Mouse (Mus musculus) heart, adult 11 months (tissue): Measurements from ENCODE around the gene Slc35a3.
"Not testable (repeated sequence)": the region's sequence is repeated elsewhere in the genome, so short reads cannot be mapped to it uniquely, and the experiment has no call there.

Source experiments
- DNase-seq: peaks from one replicate; pipeline ENCODE4 v3.0.0; 2022

Gene Slc35a3

DNA sequence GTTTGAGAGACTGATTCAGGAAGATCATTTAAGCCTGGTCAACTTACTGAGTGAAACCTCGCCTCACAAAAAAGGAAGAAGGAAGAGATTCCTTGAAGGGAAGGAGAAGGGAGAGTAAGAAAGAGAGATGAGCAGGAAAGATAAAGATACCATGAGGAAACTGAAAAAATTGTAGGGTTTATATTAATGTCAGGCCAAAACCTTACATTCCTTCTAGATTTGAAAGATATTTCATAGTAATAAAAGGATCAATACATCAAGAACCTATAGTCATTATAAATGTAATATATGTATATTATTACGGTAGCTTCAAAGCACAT is 17.0 kb downstream of the Slc35a3 start:
- no peak for DNase-seq

DNA sequence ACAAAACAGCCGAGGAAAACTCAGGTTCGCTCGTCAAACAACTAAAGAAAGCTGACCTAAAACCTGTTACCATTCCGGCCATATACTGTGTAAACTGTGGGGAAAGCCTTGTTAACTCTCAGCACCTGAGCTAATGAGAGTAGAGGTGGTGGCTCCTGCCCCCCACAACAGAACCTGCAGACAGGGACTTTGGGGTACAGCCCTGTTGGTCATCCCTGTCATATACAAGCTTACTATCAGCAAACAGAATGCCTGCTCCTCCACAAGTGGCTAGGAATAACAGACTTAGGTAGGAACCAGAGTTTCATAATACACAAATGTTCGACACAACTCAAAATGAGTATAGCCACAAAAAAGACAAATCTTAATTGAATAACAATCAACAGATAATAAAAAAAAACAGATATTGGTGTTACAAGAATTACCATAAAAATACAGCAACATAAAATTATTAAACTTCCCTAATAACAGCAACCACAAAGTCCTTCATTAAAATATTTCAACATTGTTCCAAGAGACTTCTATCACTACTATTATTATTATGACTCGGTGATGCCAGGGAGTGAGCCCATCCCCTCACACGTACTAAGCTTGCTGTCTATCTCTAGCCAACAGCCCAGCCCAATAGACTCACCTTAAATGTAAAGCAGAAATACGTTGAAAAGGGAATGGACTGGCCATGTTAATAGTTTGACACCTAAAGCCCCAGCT is 17.5 kb downstream of the Slc35a3 start:
- DNase-seq, result no peak

DNA sequence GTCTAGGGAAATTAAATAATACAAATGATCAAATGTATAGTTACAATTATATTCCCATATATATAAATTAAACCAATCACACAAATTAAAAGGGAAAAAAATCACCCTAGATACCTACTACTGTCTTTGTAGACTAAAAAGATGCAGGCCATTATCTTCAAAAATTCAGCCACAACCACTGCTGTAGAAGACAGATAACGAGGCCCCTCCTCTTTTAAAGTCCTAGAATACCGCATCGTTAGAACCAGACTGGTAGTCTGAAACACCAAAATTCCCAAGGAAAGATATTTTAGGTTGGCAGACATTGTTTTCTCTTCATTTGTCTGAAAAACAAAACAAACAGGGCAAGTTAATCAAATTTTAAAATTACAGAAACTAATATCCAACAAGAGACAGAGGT is 18.3 kb downstream of the Slc35a3 start:
- no peak for DNase-seq

DNA sequence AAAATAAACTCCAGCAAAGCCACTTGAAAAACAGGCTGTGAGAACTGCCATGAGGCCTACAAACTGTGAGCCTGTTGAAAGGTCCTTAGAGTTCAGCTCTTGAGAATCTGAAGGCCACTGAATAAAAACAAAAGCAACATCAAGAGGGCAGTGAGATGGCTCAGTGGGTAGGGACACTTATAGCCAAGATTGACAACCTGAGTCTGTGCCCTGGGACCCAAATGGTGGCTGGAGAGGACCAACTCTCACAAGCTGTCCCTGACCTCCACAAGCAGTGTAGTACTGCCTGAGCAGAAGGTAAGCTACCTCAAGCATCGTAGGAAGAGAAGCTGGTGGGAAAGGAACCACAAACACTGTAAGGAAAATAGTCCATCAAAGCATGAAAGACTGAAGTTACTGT is 31.5 kb downstream of the Slc35a3 start, which contains the start of gene Gm43191:
Gene Gm43191, minus strand, starts transcription at position 101 of the 400 bp plus-strand sequence.
- DNase-seq, result no peak

DNA sequence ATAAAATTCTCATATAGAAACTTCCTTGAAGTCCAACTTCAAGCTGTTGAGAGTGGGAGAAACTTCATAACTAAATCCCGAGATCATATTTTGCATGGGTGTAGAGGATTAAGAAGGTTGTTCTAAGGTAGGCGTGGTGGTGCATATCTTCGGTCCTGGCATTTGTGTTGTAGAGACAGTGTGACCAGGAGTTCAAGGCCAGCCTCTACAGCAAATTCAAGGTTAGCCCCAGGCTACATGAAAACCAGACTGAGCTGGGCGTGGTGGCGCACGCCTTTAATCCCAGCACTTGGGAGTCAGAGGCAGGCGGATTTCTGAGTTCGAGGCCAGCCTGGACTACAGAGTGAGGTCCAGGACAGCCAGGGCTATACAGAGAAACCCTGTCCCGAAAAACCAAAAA is 48.4 kb downstream of the Slc35a3 start:
- DNase-seq, result not testable (repeated sequence)

DNA sequence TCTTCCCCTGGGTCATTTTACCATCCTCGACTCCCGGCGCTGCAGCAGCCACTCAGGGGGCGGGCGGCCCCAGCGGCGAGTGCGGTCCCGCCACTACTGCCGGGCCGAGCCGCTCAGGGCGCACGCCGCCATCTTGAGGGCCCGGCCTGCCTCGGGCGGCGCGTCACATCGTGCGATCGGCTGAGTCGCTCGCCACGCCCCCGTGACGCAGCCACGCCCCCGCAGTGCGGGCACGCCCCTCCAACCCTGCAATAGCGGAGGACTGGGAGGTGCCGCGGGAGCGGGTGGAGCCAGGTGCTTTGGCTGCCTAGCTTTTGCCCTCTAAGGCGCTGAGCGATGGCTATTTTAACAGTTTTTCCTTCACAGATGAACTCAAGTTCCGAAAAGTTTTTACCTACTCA is 50.2 kb downstream of the Slc35a3 start, which contains the start of gene Mfsd14a:
Gene Mfsd14a, minus strand, starts transcription at position 215 of the 401 bp plus-strand sequence.
- DNase-seq, result peak; percentile 100

DNA sequence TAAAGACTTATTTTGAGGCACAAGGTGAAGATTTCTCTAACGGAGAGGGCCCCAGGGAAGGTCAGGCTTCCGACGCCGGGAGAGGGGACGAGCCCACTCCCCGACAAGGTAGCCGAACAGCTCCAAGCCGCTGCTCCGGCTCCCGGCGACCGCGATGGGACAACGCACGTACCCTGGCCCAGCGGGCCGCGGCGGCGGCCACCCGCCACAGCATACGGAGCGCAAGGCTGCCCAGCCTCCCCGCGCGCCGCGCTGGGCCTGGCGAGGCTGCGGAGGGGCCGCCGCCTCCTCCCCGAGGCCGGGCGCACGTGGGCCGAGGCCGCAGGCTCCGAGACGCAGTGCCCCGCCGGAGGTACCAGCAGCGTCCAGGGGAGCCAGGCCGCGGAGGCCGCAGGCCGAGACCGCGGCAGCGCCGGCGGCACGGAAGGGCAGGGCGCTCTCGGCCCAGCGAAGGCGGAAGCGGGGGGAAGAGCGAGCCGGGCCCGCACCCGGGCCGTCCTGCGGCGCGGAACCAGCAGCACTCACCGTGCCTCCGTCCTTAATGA is 50.7 kb downstream of the Slc35a3 start:
- DNase-seq, result no peak

DNA sequence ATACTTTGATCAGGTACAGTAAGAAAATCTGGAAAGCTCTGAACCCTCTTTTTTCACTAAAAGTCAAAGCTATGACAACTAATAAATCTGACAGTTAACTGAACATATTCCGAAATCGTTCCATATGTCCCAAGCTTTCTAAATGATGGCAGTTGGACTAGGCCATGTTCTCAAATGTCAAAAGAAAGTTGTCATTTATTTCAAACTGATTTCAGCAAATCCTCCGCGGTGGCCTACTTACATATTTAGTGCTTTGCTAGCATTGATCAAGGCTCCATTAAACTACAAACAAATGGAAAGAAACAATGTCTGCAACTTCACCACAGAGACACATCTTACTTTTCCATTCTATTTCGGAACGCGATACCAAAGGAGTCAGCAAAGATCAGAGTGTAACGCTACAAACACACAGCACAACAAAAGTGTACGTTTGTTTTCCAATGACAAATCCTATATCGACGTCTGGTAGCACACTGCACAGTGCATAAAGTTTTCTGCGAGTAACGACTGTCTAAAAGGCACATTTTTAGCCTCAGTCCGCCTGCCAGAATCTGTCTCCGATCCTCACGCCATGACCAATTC is 51.3 kb downstream of the Slc35a3 start:
- no peak for DNase-seq

DNA sequence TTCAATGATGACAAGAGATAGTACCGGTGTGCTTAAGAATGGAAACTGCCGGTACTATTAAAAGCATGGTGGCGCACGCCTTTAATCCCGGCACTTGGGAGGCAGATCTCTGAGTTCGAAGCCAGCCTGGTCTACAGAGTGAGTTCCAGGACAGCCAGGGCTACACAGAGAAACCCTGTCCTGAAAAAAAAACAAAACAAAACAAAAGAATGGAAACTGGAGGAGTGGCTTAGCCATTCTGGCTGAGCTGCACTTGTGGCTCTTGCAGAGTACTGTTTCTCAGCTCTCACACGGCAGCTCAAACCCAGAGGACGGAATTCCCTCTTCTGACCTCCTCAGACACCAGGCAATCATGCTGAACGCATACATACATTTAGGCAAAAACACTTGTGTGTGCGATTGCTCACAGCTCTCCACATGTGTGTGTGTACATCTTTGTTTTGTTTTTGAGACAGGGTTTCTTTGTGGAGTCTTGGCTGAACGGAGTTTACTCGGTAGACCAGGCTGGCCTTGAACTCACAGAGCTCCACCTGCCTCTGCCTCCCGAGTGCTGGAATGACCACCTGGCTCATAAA is 52.7 kb downstream of the Slc35a3 start:
- DNase-seq, result peak; percentile 33

DNA sequence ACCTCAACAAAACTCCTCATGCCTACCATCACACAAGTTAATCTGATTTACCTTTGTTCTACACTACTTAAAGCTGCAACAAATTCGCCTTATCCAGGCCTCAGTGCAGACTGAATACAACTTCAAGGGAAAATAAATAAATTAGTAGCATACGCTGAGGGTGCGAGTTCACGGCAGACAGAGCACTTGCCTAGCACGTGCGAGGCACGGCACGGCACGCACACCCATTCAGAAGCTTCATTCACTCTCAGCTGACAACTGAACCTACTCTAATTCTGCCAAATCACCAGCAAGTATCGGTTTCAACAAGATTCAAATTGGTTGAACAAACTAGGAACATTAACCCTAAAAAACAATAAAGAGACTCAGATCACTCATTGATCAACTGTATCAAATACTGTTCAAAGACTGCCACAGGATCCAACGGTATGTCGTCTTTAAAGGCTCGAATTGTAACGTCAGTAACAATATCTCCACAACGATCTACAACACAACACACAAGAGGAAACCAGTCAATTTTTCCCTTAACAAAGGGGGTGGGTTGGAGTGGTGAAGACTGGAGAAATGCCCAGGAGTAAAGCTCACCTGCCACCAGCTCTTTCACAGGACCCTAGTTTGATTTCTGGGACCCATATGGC is 53.6 kb downstream of the Slc35a3 start:
- DNase-seq, result peak; percentile 45

DNA sequence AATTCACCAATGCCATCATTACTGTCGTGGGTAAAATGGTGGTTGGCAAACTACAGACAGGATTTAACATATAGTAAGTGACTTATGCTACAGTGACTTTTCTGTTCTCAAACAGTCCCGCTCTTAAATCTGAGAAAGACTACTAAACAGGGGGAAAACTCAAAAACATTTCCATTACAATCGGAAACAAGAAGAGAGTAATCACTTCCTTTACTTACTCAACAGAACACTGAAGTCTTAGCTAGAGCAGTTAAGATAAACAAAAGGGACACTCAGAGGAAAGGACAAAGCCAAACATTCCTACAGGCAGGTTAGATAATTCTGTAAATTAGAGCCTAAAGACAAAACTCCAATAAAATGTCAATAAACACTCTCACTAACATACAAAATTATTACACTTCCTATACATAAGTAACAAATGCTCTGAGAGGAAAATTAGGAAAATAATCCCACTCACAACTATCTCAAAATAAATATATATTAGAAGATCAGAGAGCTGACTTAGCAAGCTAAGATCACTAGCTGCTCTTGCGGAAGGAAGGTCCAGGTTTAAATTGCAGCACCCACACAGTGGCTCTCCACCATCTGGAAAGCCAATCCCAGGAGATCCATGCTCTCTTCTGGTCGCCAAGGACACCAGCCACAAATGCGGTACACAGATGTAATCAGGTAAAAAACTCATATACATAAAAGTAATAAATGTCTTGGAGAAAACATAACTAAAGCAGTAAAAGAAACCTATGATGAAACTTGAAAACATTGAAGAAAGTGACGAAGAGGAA is 56.3 kb downstream of the Slc35a3 start:
- DNase-seq, result peak; percentile 66

DNA sequence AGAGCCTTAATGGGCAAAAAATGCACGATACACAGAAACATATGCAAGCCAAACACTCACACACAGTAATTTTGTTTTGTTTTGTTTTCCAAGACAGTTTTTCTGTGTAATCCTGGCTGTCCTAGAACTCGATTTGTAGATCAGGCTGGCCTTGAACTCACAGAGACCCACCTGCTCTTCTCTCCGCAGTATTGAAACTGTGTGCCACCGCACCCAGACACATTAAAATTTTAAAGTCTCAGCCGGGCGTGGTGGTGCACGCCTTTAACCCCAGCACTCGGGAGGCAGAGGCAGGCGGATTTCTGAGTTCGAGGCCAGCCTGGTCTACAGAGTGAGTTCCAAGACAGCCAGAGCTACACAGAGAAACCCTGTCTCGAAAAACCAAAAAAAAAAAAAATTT is 58.6 kb downstream of the Slc35a3 start:
- not testable (repeated sequence) for DNase-seq

DNA sequence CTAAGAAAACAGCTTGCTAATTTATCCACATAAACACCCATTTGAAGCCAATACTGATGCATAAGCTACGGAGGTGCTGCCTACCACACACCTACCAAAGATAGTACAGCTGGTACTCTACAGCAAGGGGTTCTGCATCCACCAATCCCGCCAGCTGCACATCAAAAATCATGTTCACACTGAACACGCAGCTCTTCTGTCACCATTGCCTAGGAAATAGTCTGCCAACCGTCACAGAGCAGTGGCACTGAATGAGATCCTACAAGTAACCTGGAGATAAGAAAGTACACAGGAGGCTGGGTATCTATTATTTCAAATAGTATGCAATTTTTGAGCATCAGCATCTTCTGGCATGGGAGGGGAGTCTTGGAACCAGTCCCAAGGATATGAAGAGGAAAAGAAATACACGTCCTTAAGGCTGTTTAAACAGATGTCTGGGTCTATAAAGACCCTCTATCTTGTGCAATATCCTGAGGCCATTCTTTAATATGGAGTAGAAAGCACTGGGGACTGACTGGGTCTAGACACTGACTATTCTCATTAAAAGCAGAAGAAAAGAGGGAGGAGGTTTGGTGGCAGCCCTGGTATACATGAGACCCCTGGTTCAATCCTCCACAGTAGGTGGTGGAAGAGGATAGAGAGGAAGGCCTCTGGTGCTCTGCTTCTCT is 59.2 kb downstream of the Slc35a3 start:
- peak; percentile 85 for DNase-seq

DNA sequence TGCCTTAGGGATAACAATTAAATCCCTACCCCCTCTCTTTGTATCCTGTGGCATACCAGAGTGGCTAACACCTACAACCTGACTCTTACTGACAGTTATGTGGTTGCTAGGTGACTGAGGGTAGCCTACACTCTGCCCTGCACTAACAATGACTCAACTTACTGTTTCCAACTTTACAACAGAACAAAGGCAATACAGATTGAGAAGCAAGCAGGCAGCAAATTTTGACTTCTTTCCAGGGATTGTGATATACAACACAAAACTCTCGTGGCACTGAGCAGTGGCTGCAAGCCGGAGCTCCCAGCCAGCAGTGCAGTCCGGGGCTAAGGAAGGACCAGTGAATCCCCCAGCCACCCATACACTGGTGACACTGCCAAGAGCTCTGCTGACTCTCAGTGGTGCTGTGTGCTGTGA is 60.6 kb downstream of the Slc35a3 start:
- DNase-seq, result peak; percentile 60

DNA sequence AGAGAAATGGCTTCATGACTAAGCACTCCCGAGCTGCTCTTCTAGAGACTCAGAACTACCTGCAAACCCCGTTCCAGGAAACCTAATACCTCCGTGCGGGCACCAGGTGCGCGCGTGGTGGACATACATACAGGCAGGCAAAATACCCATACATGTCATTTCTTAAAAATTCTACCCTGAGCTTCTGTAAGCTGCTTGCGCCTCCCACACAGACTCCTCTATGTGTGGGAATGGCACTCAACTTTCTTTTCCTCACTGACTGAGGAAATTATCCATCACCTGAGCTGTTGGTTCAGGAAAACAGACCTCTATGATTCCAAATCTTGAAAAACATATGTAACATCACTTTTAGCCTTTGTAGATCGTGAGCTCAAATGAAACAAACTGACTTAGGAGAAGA is 61.9 kb downstream of the Slc35a3 start:
- DNase-seq, result peak; percentile 46

DNA sequence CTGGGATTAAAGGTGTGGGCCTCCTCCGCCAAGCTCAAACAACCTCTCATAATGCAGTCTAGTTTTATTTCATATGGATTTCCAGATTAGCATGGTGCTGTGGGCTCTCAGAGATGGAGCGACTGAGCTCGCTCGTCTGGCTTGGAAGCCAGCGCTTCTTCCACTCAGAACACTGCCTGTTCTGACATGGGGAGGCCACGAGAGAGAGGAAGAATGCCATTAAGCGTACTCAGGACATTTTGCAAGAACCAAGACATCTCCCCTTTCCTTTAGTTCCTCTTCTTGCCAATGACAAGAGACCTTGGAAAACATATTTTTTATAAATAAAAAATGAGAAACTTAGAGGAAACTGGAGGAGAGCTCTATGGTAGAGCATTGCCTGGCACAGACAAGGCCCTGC is 63.8 kb downstream of the Slc35a3 start:
- peak; percentile 66 for DNase-seq

DNA sequence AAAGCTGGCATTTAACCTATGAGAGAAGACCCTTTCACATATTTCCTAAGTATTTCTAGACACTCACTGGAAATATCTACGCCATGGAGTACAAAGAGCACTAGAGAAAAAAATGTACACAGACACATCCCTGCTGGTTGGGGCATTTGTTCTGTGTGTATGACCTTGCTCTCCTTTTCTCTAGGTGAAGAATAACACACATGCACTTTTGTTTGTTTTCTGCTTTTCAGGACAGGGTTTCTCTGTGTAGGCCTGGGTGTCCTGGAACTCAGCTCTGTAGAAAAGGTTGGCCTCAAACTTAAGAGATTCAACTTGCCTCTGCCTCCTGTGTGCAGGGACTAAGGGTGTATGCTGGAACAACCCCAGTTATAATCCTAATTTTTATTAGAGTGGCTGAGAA is 66.2 kb downstream of the Slc35a3 start:
- peak; percentile 58 for DNase-seq

DNA sequence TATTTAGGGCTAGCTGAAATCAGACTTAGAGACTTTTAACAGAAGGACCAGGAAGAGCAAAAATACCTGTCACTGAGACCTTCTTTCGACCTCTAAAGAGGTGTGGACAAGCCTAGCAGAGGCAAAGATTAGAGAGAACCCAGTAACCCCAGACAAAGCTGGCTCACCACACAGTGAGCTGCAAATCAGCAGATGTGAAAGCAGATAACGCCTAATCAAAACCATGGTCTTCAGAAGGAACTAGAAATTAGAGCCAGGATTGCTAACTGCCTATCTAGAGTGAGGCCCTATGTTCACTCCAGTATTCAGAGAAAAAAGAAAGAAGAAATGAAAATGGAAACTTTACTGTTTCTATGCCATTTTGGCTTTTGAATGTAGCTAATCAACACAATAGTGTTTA is 70.3 kb downstream of the Slc35a3 start:
- DNase-seq, result no peak

DNA sequence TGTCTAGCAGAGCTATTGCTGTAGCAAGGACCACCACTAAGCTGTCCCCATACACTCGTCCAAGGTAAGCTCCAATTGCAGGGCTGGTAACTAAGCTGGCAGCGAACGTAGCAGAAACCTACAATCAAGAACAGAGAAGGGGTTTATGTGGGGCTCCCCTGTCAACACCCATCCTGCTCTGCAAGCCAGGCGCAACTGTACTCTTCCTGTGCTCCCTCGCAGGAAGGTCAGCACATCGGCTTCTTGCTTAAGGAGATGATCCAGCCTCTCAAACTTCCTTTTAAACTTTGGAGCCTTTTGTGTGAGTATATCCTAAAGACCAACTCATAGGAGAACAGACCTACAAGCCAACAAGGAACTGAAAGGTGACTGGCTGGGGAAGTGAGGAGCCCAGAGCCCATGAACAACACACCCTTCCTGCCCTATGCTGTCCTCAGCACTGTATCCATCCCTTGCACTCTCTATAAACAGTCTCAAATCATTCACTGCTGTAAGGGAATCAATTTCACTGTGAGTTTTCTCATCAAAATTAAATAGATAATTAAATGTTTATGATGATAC is 70.7 kb downstream of the Slc35a3 start:
- DNase-seq, result peak; percentile 93

DNA sequence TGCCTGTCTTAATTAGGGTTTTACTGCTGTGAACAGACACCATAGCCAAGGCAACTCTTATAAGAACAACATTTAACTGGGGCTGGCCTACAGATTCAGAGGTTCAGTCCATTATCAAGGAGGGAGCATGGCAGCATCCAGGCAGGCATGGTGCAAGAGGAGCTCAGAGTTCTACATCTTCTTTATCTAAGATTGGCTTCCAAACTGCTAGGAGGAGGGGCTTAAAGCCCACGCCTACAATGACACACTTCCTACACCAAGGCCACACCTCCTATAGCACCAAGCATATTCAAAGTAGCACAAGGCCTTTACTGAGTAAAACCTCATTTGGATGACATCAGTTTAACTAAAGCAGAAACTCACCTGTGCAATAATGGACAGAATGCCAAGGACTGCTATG is 72.6 kb downstream of the Slc35a3 start:
- DNase-seq, result peak; percentile 70

DNA sequence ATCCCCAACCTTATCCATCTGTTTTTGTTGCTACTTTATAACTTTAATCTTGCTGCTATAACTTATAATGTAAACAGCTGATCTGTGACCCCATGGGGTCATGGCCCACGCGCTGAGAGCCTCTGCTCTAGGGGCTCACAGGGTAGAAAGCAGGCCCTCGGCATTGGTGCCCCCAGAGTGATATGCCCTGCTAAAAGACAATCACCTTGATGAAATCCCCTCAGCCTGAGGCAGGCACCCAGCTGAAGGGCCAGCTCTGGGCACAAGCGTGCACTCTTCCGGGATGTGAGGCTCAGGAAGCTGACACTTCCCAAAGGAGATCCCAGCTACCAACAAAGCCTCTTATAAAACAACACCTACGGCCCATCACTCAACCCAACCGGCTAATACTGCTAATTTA is 74.1 kb downstream of the Slc35a3 start:
- DNase-seq, result peak; percentile 91
